Mouse (Mus musculus) neural tube, embryonic 12.5 days (tissue): Measurements from ENCODE around the gene Trim21. TPM values are rescaled to one million over a fixed set of nuclear protein-coding genes. Genes with fewer than 3 reads are reported as not detected.
A peak's percentile ranks its signal among the peaks of the same experiment; 100 is the strongest.

Experiments used
- ATAC-seq: fragments of 200-750 bp; cut with Nextera tagmentation; 2 replicates; pipeline ENCODE4 v1.8.0; 2017; ENCODE audit warnings: low read depth, mild to moderate bottlenecking, moderate TSS enrichment, moderate library complexity; ENCODE audit not compliant: low FRiP score
- H3K27ac ChIP-seq: fragments of 300-500 bp; sonication (generic); 2 replicates; pipeline ENCODE4 v1.5.1; 2016
- H3K27me3 ChIP-seq: fragments of 300-500 bp; sonication (generic); replicated peaks from 2 replicates; pipeline ENCODE4 v1.6.1; 2016; ENCODE audit warnings: mild to moderate bottlenecking
- H3K36me3 ChIP-seq: fragments of 300-500 bp; sonication (generic); 2 replicates; pipeline ENCODE4 v1.6.1; 2016; ENCODE audit warnings: mild to moderate bottlenecking
- H3K4me1 ChIP-seq: fragments of 300-500 bp; sonication (generic); 2 replicates; pipeline ENCODE4 v1.6.1; 2016
- H3K4me2 ChIP-seq: fragments of 300-500 bp; sonication (generic); replicated peaks from 2 replicates; pipeline ENCODE4 v1.6.1; 2016; ENCODE audit warnings: mild to moderate bottlenecking
- H3K4me3 ChIP-seq: fragments of 300-500 bp; sonication (generic); 2 replicates; pipeline ENCODE4 v1.5.1; 2016
- H3K9ac ChIP-seq: fragments of 300-500 bp; sonication (generic); 2 replicates; pipeline ENCODE4 v1.6.1; 2016; ENCODE audit warnings: mild to moderate bottlenecking
- H3K9me3 ChIP-seq: fragments of 300-500 bp; sonication (generic); 2 replicates; pipeline ENCODE4 v1.6.1; 2016; ENCODE audit warnings: mild to moderate bottlenecking
- WGBS: fragments of 180-500 bp; shearing (Covaris S2); methylation state at CpG from one replicate; pipeline ENCODE4 v1.1.7; 2016; 5-methylcytosine and 5-hydroxymethylcytosine counted together
- polyA plus RNA-seq: library from polyadenylated mRNA; unstranded; fragments of >200 nt; fragmentation: Nextera tagmentation; extraction: Ambion mirVana; gene quantifications from 2 replicates; pipeline ENCODE4 v1.2.1, GENCODE M21; 2016

The Trim21 gene
- 0.20 TPM in 1 of 2 replicates, not detected in the other for polyA plus RNA-seq

- H3K27me3 ChIP-seq = no peaks in the 10 kb centered on the region
- peak within 1 kb of the TSS; percentile 52 for H3K4me2 ChIP-seq
- no peaks in the 10 kb centered on the region for H3K36me3 ChIP-seq
- no peaks in the 10 kb centered on the region for H3K4me1 ChIP-seq
- peak; percentile 74; the same call in 1 of the 2 replicates for ATAC-seq
- whole genome bisulfite sequencing = 17% methylated on average over 10 of the region's 10 CpGs
- no peak within 1 kb of the TSS for H3K27ac ChIP-seq
- peak within 1 kb of the TSS; percentile 33 for H3K4me3 ChIP-seq
- H3K9ac ChIP-seq = no peak within 1 kb of the TSS
- H3K9me3 ChIP-seq = no peaks in the 10 kb centered on the region
These were observed at the start of gene Trim21 for GRCm38 (mm10) chr7:102564999-102565997. Trim21 (minus strand) TSS chr7:102565486.

GRCm38 (mm10) chr7:102597378-102598031 is 32.2 kb upstream of the Trim21 start, which contains the start of gene Olfr552:
Olfr552 (plus strand) TSS chr7:102597770.
- Histone ChIP-seq H3K36me3 (no peaks in the 10 kb centered on the region), H3K9me3 (no peaks in the 10 kb centered on the region), H3K27me3 (no peaks in the 10 kb centered on the region), H3K4me3 (no peak within 1 kb of the TSS), H3K9ac (no peak within 1 kb of the TSS), H3K4me1 (no peaks in the 10 kb centered on the region), H3K4me2 (no peak within 1 kb of the TSS), H3K27ac (no peak within 1 kb of the TSS)
- WGBS = 67% methylated on average over 1 of the region's 1 CpGs
- no peak for ATAC-seq

- H3K4me1 ChIP-seq = no peaks in the 10 kb centered on the region
- no peaks in the 10 kb centered on the region for H3K36me3 ChIP-seq
- no peaks in the 10 kb centered on the region for H3K9me3 ChIP-seq
- WGBS = 93% methylated on average over 3 of the region's 3 CpGs
- H3K27ac ChIP-seq = no peak within 1 kb of the TSS
- no peak within 1 kb of the TSS for H3K4me3 ChIP-seq
- ATAC-seq = no peak
- no peak within 1 kb of the TSS for H3K4me2 ChIP-seq
- H3K27me3 ChIP-seq = no peaks in the 10 kb centered on the region
- H3K9ac ChIP-seq = no peak within 1 kb of the TSS
These were observed 26.5 kb upstream of the Trim21 start, which contains the start of gene Olfr551 for GRCm38 (mm10) chr7:102591786-102592185. Olfr551 (minus strand) TSS chr7:102591886.

GRCm38 (mm10) chr7:102575998-102576397 is 10.7 kb upstream of the Trim21 start:
- Histone ChIP-seq H3K27ac (no peak overlapping the region), H3K9me3 (no peaks in the 10 kb centered on the region), H3K36me3 (no peaks in the 10 kb centered on the region), H3K4me2 (no peak overlapping the region), H3K27me3 (no peaks in the 10 kb centered on the region), H3K4me1 (no peaks in the 10 kb centered on the region), H3K9ac (no peak overlapping the region), H3K4me3 (no peak overlapping the region)
- WGBS = 80% methylated on average over 6 of the region's 6 CpGs
- no peak for ATAC-seq

GRCm38 (mm10) chr7:102573174-102573830 is 8.0 kb upstream of the Trim21 start:
- 0 out of 2 replicates have a peak, but pooled peaks have one; percentile 41 for ATAC-seq
- no peaks in the 10 kb centered on the region for H3K4me1 ChIP-seq
- H3K27ac ChIP-seq = no peak overlapping the region
- no peak overlapping the region for H3K9ac ChIP-seq
- no peak overlapping the region for H3K4me3 ChIP-seq
- H3K9me3 ChIP-seq = no peaks in the 10 kb centered on the region
- 75% methylated on average over 3 of the region's 3 CpGs for WGBS
- H3K4me2 ChIP-seq = no peak overlapping the region
- H3K27me3 ChIP-seq = no peaks in the 10 kb centered on the region
- H3K36me3 ChIP-seq = no peaks in the 10 kb centered on the region

GRCm38 (mm10) chr7:102571142-102571541 is 5.9 kb upstream of the Trim21 start, which contains the start of gene Olfr550:
Olfr550 (plus strand) TSS chr7:102571442.
- WGBS = 96% methylated on average over 8 of the region's 8 CpGs
- Histone ChIP-seq H3K9me3 (no peaks in the 10 kb centered on the region), H3K4me3 (no peak within 1 kb of the TSS), H3K4me1 (no peaks in the 10 kb centered on the region), H3K9ac (no peak within 1 kb of the TSS), H3K27me3 (no peaks in the 10 kb centered on the region), H3K4me2 (no peak within 1 kb of the TSS), H3K36me3 (no peaks in the 10 kb centered on the region), H3K27ac (no peak within 1 kb of the TSS)
- ATAC-seq = no peak

GRCm38 (mm10) chr7:102566219-102566618 is 933 bp upstream of the Trim21 start:
- 88% methylated on average over 4 of the region's 4 CpGs for WGBS
- no peak for ATAC-seq
- Histone ChIP-seq H3K4me1 (no peaks in the 10 kb centered on the region), H3K9ac (no peak overlapping the region), H3K4me2 (no peak overlapping the region), H3K27ac (no peak overlapping the region), H3K9me3 (no peaks in the 10 kb centered on the region), H3K27me3 (no peaks in the 10 kb centered on the region), H3K4me3 (no peak overlapping the region), H3K36me3 (no peaks in the 10 kb centered on the region)

GRCm38 (mm10) chr7:102553279-102553678 is 12.0 kb downstream of the Trim21 start:
- Histone ChIP-seq H3K9ac (no peak overlapping the region), H3K4me2 (no peak overlapping the region), H3K27ac (no peak overlapping the region), H3K36me3 (no peaks in the 10 kb centered on the region), H3K4me3 (no peak overlapping the region), H3K27me3 (no peaks in the 10 kb centered on the region), H3K9me3 (no peaks in the 10 kb centered on the region), H3K4me1 (no peaks in the 10 kb centered on the region)
- WGBS = 83% methylated on average over 3 of the region's 3 CpGs
- no peak for ATAC-seq

- Histone ChIP-seq H3K4me2 (no peak within 1 kb of the TSS), H3K27me3 (no peaks in the 10 kb centered on the region), H3K9me3 (no peaks in the 10 kb centered on the region), H3K9ac (no peak within 1 kb of the TSS), H3K36me3 (no peaks in the 10 kb centered on the region), H3K4me3 (no peak within 1 kb of the TSS), H3K4me1 (no peaks in the 10 kb centered on the region), H3K27ac (no peak within 1 kb of the TSS)
- 96% methylated on average over 3 of the region's 3 CpGs for WGBS
- ATAC-seq = no peak
These were observed 15.7 kb downstream of the Trim21 start, which contains the start of gene Olfr549 for GRCm38 (mm10) chr7:102549570-102549969. Olfr549 (plus strand) TSS chr7:102549870.

GRCm38 (mm10) chr7:102541251-102541650 is 24.0 kb downstream of the Trim21 start:
- no peak overlapping the region for H3K9ac ChIP-seq
- WGBS = 62% methylated on average over 3 of the region's 3 CpGs
- no peak overlapping the region for H3K4me2 ChIP-seq
- H3K27ac ChIP-seq = no peak overlapping the region
- H3K9me3 ChIP-seq = no peaks in the 10 kb centered on the region
- no peak overlapping the region for H3K4me3 ChIP-seq
- no peaks in the 10 kb centered on the region for H3K4me1 ChIP-seq
- H3K36me3 ChIP-seq = no peaks in the 10 kb centered on the region
- no peak for ATAC-seq
- H3K27me3 ChIP-seq = no peaks in the 10 kb centered on the region

- H3K27me3 ChIP-seq = no peaks in the 10 kb centered on the region
- no peak for ATAC-seq
- WGBS = 91% methylated on average over 2 of the region's 2 CpGs
These were observed 24.7 kb downstream of the Trim21 start, which contains the start of gene Olfr548-ps1 for GRCm38 (mm10) chr7:102540596-102540995. Olfr548-ps1 (plus strand) TSS chr7:102540896.

More at GRCm38 (mm10) chr7:102540596-102540995, 24.7 kb downstream of the Trim21 start, which contains the start of gene Olfr548-ps1:
- Histone ChIP-seq H3K9ac (no peak within 1 kb of the TSS), H3K27ac (no peak within 1 kb of the TSS), H3K9me3 (no peaks in the 10 kb centered on the region), H3K4me3 (no peak within 1 kb of the TSS), H3K4me1 (no peaks in the 10 kb centered on the region), H3K4me2 (no peak within 1 kb of the TSS), H3K36me3 (no peaks in the 10 kb centered on the region)
